Mouse (Mus musculus) ZHBTc4 (cell line): ENCODE results near the gene Npas3.
"Not testable (repeated sequence)": the region's sequence is repeated elsewhere in the genome, so short reads cannot be mapped to it uniquely, and the experiment has no call there.

Experiments used
- DNase-seq: peaks from one replicate; pipeline ENCODE4 v3.0.0-alpha.2; 2011; ENCODE audit warnings: low read depth, low spot score

The Npas3 gene

GRCm38 (mm10) chr12:53248101-53248727 lies at the start of gene Npas3:
Npas3 (plus strand) TSS chr12:53248677.
- peak; percentile 71 for DNase-seq

DNA sequence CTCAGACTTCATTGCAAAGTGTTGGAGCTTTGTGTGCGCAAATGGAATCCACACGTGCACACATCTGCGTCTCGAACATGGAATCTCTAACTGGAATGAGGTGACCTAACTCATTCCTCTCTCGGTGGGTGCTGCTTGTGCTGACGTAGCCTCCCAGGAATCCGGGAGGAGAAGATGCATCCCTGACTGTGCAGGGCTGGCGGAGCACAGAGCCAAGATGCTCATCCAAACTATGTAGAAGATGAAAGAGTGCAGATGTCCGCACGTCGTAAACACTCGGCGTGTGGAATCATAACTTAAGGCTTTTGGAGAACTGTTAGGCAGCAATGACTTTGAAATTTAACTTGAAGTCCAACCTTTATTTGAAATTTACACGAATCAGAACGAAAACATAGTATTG lies 31.3 kb upstream of the Npas3 start:
- DNase-seq, result no peak

DNA sequence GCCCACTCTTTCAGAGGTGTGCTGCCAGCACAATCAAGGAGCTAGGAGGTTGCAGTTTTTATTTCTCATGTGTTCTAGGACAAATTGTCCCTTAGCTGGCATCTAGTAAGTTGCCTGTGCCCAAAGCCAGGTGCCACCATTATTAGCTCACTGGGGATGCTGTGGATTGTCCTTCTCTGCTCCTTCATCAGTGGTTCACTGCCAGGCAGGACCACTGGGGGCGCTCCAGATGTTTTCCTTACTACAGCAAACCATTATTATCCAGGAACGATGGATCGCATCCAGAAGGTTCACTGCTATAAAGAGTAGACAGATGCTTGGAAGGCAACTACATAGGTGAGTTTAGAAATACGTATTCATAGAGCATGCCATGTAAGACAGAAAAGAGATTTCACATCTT lies 25.7 kb upstream of the Npas3 start:
- no peak for DNase-seq

DNA sequence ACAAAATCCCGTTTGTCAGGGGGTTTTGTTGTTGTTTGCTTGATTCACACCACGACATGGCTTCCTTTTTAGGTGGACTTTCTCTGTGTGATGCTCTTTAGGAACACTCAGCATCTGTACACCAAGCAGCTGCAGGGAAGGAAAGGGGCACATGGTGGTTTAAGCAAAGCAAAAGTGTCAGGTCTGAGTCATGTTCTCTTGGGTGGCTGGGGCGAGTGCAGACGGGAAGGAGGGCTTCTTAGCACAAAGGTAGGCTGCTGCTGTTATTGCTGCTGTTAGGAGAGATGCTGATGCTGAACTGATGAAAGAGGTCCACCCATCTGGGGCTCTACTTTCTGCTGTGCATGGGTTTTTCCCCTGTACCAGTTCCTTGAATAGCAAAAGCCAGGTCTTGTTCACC lies 21.1 kb upstream of the Npas3 start:
- DNase-seq, result no peak

- DNase-seq, result no peak
Observed at GRCm38 (mm10) chr12:53229419-53229818, 19.1 kb upstream of the Npas3 start.

GRCm38 (mm10) chr12:53246181-53246580 lies 2.3 kb upstream of the Npas3 start:
- no peak for DNase-seq

GRCm38 (mm10) chr12:53246581-53247490 lies 1.6 kb upstream of the Npas3 start:
- peak; percentile 31 for DNase-seq

DNA sequence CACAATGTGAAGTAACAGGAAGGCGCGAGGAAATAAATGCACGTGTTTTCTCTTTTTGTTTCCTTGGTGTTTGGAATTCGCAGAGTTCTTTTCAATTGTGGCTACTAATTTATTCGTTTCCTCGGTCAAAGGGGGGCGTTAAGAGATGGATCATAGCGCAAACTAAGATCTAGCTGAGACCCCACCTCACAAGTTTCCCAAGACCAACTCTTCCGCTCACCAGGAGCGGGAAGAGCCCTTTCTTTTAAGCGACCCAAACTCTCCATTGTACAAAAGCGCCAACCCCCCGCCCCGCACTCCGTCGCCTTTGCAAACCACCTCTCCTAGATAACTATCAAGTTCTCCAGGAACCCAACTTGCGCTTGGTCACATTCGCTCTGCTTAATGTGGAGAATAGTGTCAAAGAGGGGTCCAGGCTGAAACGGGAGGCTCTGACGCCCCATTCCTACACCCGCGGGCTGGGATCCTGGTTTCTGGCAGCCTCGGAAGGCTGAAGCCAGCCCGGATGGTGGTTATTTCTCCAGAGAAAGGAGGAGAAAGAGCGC lies 914 bp upstream of the Npas3 start:
- DNase-seq, result peak; percentile 49

DNA sequence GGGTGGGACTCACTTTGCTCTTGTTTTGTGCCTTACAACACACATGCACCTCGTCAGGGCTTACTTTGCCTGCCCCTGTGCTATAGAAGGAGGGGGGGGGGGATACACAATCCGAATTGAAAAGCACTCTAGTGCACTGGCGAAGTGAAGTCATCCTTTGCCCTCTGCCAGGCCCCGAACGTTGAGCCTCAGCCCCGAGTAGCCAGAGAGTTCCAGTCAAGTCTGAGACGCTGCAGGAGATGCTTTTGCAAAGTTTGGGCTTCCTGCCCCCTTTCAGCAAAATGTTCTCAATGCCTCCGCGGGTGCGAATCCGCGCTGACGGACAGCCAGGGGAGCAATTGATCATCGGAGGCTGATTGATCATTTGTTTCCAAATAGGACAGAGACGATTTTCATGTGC lies 319 bp downstream of the Npas3 start:
- DNase-seq, result peak; percentile 42

- DNase-seq, result peak; percentile 67
Observed at GRCm38 (mm10) chr12:53251701-53252181, 3.3 kb downstream of the Npas3 start.

GRCm38 (mm10) chr12:53252213-53252571 lies 3.7 kb downstream of the Npas3 start:
- DNase-seq, result peak; percentile 37

DNA sequence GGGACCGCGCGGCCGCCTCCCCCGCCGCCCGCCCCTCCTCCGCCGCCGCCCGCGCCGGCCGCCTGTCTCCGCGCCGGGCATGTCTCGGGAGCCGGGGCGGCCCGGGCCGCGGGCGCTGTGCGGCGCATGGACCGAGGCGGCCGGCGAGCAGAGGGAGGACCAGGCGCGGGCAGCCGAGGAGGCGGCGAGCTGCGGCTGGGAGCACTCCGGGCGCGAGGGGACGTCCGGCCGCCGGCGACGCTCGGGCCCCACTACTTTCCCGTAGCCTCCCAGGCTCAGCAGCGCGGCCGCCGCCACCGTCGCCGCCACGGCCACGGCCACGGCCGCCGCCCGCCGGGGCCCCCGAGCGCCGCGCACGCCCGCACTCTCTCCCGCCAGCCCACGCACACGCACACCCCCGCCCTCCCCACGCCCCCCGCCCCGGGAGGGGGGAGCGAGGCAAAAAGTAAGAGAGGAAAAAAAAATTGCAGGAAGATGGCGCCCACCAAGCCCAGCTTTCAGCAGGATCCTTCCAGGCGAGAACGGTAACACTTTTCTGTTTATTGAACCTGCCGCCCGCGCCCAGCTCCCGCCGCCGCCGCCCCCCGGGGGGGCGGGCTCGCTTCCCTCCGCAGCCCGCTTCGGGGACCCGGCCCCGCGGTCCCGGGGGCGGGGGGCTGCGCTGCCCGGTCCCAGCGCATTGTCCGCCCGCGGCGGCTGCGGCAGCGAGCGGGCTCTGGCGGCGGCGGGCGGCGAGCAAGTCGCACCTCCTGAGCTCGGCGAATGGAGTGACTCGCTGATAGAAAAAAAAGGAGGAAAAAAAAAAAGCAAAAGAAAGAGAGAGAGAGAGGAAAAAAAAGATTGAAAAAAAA lies 4.3 kb downstream of the Npas3 start:
- peak; percentile 43 for DNase-seq

DNA sequence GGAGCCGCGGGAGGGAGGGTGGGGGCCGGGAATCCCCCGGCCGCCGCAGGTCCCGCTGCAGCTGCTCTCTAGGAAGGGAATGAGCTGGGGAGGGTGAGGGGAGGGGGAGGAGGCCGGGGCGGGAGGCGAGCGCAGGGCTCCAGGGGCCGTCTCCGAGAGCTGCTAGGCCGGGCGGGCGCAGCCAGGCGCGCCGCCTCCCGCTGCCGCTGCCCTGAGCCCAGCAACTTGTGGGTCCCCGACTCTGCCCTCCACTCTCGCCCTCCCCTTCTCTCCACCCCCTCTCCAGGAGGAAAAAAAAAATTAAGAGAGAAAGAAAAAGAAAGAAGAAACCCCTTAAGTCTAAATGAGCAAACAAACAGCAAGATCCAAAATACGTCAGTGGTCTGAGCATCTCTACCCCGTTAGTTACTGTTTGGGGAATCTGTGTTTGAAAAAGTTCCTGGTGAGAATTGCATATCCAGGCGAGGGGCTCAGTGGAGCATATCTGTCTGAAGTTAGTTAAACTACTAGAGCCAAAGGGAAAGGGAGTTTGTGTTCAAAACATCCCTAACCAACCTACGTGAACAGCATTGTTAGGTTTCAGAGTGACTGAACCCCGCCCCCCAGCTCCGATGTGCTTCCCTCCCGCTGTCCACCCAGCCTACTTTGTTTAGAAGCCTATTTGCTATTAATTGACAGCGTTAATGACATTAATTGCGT lies 5.1 kb downstream of the Npas3 start:
- DNase-seq, result peak; percentile 79

- no peak for DNase-seq
Observed at GRCm38 (mm10) chr12:53254160-53254480, 5.6 kb downstream of the Npas3 start.

GRCm38 (mm10) chr12:53274502-53274901 lies 26.0 kb downstream of the Npas3 start:
- not testable (repeated sequence) for DNase-seq

GRCm38 (mm10) chr12:53277393-53277792 lies 28.9 kb downstream of the Npas3 start:
- DNase-seq, result no peak

GRCm38 (mm10) chr12:53290341-53290740 lies 41.9 kb downstream of the Npas3 start:
- no peak for DNase-seq

GRCm38 (mm10) chr12:53290846-53291245 lies 42.4 kb downstream of the Npas3 start:
- DNase-seq, result no peak

DNA sequence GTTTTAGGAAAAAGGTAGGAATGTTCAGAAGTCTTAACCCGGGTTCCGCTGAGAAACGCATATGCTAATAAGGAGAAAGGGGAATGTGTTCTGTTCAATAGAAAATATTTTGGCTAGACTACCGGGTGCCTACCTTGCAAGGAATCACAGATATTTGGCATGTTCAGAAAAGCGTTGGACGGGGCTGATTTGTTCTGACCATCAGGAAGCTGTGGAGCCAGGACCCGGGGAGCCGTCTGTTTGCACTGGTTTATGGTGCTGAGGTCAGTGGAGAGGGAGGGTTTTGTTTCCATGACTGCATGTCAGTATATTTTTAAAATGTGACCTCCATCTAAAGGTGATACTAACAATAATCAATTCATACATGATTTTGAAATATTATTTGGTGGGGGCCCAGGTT lies 43.5 kb downstream of the Npas3 start:
- DNase-seq, result no peak

DNA sequence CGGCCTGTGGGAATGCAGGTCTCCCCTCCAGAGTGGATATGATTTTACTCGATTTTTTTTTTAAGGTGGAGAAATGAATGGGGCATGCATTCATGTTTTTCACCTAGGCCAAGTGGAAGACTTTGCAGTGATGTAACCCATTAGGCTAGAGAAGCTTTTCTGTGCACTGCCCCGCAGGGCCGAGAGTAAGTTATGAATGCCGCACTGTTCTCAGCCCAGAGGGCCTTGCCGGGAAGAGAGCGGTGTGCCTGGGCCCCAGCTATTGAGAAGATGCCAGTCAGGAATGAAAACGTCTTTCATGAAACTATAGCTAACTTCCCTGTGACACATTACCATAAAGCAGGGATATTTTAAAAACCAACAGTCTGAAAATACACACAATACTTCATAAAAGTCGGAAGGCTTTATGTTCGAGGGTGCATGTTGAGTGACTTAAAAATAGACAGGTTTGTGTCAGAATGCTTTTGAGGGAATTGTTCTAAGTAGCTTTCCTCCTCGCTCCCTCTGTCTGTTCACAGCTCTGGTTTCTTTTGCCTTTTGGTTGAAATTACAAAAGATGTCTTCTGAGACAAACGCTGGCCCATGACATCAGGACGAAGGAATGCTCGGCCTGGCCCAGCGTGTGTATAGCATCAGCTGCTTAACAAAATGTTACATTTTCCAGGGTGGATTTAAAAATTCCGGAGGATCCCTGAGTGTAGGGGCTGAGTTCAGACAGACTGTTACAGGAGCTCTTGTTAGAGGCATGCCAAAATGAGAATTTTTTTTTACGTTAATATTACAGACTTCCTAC lies 44.2 kb downstream of the Npas3 start:
- DNase-seq, result no peak
